Mouse (Mus musculus) lung, adult 18-20 months (tissue): Measurements from ENCODE around the gene Trmt5.

Experiments
- DNase-seq, 2 experiments: peaks; one replicate each; pipeline ENCODE4 v3.0.0; 2022; ENCODE audit warnings: mixed read lengths in 2 of 2

Trmt5 gene

DNA sequence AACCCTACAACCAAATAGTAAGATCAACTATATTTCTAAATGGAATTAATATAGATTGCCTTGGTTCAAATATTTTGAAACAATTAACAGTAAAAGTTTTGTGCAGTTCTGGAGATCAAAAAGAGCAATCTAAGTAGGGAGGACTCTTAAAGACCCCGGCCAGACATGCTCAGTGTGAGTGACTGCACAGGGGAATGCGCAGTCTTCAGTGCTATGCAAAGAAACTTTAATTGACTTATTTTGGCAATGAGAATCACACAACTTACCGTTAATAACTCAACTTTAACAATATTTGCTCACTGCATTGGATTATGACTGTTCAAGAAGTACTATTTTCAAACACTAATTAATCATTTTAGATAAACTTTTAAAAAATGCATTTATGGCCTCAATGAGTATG is 17.0 kb downstream of the Trmt5 start:
- DNase-seq = no peak

GRCm38 (mm10) chr12:73268497-73268896 is 18.0 kb downstream of the Trmt5 start:
- DNase-seq = no peak

- no peak for DNase-seq
Observed at GRCm38 (mm10) chr12:73266597-73266996, 19.9 kb downstream of the Trmt5 start.

DNA sequence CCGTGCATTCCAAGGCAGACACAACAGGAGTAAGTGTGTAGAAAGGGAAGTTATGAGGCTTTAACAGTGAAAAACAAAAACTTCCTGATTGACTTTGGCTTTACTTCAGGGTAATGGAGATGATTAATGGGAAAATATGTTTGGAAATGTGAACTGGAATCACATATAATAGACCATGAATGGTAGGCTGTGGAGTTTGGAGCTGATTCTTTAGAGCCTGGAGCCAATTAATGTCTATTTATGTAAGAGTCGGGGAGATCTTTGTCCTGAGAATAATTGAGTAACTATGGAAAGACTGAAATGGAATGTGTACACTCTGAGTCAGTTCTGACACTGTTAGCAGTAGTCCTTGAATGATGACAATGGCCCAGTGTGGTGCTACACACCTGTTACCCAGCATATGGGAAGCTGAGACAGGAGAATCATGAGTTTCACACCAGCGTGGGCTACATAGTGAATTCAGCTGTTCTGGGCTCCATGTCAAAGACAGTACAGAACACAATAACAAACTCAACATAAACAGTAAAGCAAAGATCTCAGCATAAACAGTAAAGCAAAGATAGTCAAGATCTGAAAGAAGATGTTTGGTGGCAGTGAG is 21.0 kb downstream of the Trmt5 start:
- DNase-seq = no peak

DNA sequence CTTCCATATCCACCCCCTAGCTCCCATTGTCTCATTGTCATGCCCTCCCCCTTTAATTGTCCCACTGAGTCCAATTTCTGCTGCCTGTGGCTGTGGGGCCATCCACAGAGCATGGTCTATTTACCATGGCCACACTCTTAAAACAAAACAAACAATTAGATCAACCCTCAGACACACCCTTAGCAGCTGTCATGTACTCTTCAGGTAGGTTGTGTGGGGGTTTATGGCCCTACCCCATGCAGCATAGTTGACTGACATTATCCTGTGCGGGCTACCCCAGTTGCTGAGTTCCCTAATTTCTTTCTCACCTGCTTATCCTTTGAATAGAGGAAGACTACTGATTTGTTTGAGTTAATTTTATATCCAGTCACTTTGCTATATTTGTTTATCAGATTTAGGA is 26.2 kb downstream of the Trmt5 start:
- DNase-seq = no peak

DNA sequence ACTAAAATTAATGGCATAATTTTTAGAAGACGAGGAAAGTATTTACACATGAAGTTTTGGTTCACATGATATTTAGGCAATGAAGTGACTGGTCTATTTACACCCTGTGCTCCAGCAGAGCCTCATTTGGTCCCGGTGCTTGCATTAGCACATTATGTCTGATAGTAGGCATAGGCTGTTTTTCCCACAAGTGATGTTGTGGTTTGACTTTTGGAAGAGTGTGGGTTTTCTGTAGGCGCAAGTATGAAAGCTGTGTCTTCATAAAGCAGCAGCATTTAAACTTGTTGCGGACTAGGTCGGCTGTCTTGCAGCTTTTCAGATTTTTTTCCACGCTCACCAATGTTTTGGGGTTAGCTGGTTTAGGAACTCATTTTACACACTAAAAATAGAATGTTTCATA is 27.2 kb downstream of the Trmt5 start:
- DNase-seq = no peak

GRCm38 (mm10) chr12:73255006-73255405 is 31.5 kb downstream of the Trmt5 start:
- DNase-seq = no peak

DNA sequence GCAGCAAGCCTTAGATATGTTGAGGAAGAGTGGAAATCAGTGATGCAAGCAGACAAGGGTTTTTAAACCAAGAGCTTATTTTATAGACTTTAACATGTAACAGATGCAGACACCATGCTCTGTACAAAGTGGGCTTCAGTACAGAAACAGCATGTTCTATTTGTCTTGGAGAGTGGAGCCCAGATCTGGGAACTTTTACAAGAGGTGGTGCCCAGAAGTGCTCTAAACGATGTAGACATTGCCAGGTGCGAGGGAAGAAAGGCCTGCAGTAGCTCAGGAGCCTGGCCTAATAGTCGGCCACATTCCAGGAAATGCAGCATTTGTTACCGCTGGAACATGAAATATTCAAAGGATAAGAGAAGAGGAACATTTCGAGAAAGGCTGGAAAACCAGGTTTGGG is 40.8 kb downstream of the Trmt5 start:
- DNase-seq = no peak

GRCm38 (mm10) chr12:73241960-73242359 is 44.5 kb downstream of the Trmt5 start:
- DNase-seq = no peak

- DNase-seq = no peak
Observed at GRCm38 (mm10) chr12:73232586-73232985, 53.9 kb downstream of the Trmt5 start.

DNA sequence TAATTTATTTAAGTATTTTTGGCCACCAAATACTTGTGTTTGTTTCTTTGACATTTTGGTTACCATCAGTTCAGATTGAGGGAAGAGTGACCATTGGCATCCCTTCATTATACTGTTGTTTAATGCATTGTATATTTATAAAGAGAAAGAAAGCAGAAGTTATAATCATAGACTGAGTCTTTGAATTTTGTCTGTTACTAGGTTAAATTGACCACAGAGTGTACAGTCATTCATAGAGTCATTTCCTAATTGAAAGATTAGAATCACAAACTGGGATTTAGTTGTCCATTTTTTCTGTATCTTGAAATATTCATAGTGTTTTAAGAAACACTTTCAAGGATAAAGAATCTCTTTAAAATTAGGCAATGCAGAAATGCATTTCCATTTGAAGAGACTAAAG is 55.0 kb downstream of the Trmt5 start:
- DNase-seq = no peak

DNA sequence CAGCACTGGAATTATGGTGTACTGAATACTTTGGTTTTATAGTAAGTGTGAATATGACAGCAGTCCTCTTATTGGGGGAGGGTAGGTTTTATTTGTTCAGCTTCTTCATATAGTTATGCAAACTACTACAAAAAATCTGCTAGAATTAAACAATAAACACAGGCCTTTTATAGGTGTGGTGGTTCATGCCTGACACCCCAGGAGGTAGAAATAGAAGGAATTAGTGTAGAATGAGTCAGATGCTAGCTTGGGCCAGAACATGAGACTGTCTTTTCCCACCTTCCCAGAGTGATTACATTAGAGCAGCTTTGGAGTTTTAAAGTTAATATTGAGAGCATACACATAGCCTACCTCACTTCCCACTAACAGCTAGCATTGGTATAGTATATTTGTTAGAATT is 56.3 kb downstream of the Trmt5 start:
- DNase-seq = no peak
